Mouse (Mus musculus): ENCODE results near the gene Exosc2. TPM values are rescaled to one million over a fixed set of nuclear protein-coding genes. Genes with fewer than 3 reads are reported as not detected.

Gene Exosc2
- polyA plus RNA-seq, 1 experiment from 2014 or later: 65.4 TPM

Other genes with a start within 250 kb of the Exosc2 start
- 64.6 and 72.8 TPM in 2 replicates for gene Ass1, start 200.5 kb upstream of the Exosc2 start, polyA plus RNA-seq (2014; fragmentation: Nextera tagmentation; extraction: Ambion mirVana)
- gene Fubp3, start 98.1 kb upstream of the Exosc2 start, polyA plus RNA-seq (2014; fragmentation: Nextera tagmentation; extraction: Ambion mirVana): 79.6 and 82.4 TPM in 2 replicates
- not detected in 2 replicates for gene Prdm12, start 30.7 kb upstream of the Exosc2 start, polyA plus RNA-seq (2014; fragmentation: Nextera tagmentation; extraction: Ambion mirVana)
- gene Abl1, start 17.7 kb downstream of the Exosc2 start, polyA plus RNA-seq (2014; fragmentation: Nextera tagmentation; extraction: Ambion mirVana): 48.1 and 49.8 TPM in 2 replicates
- gene Qrfp, start 139.9 kb downstream of the Exosc2 start, polyA plus RNA-seq (2014; fragmentation: Nextera tagmentation; extraction: Ambion mirVana): 0.05 TPM in 1 of 2 replicates, not detected in the other
- gene Fibcd1, start 175.3 kb downstream of the Exosc2 start, polyA plus RNA-seq (2014; fragmentation: Nextera tagmentation; extraction: Ambion mirVana): 0.43 and 0.46 TPM in 2 replicates
- 0.22 and 0.35 TPM in 2 replicates for gene Lamc3, start 216.6 kb downstream of the Exosc2 start, polyA plus RNA-seq (2014; fragmentation: Nextera tagmentation; extraction: Ambion mirVana)